Mouse (Mus musculus): ENCODE results near the gene Frmpd4. TPM values are rescaled to one million over a fixed set of nuclear protein-coding genes. Genes with fewer than 3 reads are reported as not detected.
A peak's percentile ranks its signal among the peaks of the same experiment; 100 is the strongest.

Frmpd4 gene
- 0.67 and 0.96 TPM in 2 replicates for polyA plus RNA-seq (2014; fragmentation: Nextera tagmentation; extraction: Ambion mirVana)

DNA sequence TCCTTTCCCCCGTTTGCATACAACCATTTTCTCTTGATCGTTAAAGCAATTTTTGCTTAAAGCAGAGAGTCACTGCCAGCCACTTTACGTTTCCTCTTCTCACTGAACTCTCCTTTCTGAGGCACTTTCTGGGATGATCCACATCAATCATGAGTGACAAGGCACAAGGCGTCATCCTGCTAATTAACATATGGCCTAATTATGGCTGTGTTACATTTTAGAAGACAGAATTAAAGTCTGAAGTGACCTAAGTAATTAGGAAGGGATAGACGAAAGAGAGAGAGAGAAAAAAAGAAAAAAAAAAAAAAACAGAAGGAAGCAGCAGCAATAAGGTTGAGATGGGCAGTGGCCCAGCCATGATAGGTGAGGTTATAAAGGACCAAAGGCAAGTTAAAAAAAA lies at the start of gene Frmpd4:
Gene Frmpd4 (minus strand): TSS at position 101 of the 400 bp plus-strand sequence.
- WGBS = 72% methylated on average over 5 of the region's 5 CpGs
- Histone ChIP-seq H3K9ac (ENCODE audit: low read length) (no peak within 1 kb of the TSS), H3K36me3 (ENCODE audit: control insufficient read depth, insufficient read depth, low read length) (no peaks in the 10 kb centered on the region), H3K27me3 (replicated peaks; ENCODE audit: control insufficient read depth, insufficient read depth, low read length) (no peaks in the 10 kb centered on the region), H3K4me3 (ENCODE audit: low read depth, low read length) (no peak within 1 kb of the TSS), H3K4me2 (ENCODE audit: low read length) (no peak within 1 kb of the TSS), H3K4me1 (ENCODE audit: control insufficient read depth, insufficient read depth, low read length) (no peaks in the 10 kb centered on the region), H3K27ac (ENCODE audit: low read depth, low read length) (no peak within 1 kb of the TSS), H3K9me3 (replicated peaks; ENCODE audit: control insufficient read depth, low read length) (no peaks in the 10 kb centered on the region)
- no peak for DNase-seq (ENCODE audit: low spot score)
- no peak for ATAC-seq

DNA sequence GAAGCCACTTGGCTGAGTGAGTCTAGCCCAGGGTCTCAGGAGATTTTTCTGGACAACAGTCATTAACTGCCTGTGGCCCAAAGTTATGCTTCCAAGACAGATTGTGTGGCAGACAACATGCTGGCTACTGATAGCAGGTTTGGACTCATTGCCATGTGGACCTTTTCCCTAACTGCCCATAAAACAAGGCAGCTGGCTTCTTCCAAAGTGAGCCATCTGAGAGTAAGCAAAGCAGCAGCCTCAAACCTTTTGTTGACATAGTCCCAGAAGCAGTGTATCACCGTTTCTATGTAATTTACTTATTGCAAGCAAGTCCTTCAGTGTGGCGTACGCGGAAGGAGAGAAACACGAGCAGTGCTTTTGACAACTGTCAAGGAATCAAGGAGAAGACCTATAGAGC lies 18.2 kb upstream of the Frmpd4 start:
- H3K27me3 ChIP-seq (replicated peaks; ENCODE audit: control insufficient read depth, insufficient read depth, low read length) = no peaks in the 10 kb centered on the region
- 81% methylated on average over 5 of the region's 5 CpGs for WGBS
- ATAC-seq (no peak), DNase-seq (ENCODE audit: low spot score) (no peak)
- no peak overlapping the region for H3K4me2 ChIP-seq (ENCODE audit: low read length)
- H3K9me3 ChIP-seq (replicated peaks; ENCODE audit: control insufficient read depth, low read length) = no peaks in the 10 kb centered on the region
- no peak overlapping the region for H3K27ac ChIP-seq (ENCODE audit: low read depth, low read length)
- no peak overlapping the region for H3K9ac ChIP-seq (ENCODE audit: low read length)
- H3K36me3 ChIP-seq (ENCODE audit: control insufficient read depth, insufficient read depth, low read length) = no peaks in the 10 kb centered on the region
- no peak overlapping the region for H3K4me3 ChIP-seq (ENCODE audit: low read depth, low read length)
- no peaks in the 10 kb centered on the region for H3K4me1 ChIP-seq (ENCODE audit: control insufficient read depth, insufficient read depth, low read length)

DNA sequence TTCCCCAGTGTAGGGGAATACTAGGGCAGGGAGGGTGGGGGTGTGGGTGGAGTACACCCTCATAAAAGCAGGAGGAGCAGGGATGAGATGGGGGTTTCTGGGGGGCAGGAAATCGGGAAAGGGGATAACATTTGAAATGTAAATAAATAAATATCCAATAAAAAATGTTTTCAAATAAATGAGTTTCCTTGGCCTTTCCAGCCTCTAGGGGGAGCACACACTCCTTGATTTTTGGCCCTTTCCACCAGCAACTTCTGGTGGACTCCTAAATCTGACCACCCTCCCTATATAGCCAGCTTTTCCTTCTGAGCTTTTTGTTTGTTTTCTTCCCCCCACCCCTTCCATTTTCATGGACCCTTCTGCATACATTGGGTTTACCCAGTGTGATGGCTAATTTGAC lies 7.3 kb upstream of the Frmpd4 start:
- no peak for ATAC-seq
- no peak overlapping the region for H3K4me3 ChIP-seq (ENCODE audit: low read depth, low read length)
- 71% methylated on average over 1 of the region's 1 CpGs for WGBS
- H3K27ac ChIP-seq (ENCODE audit: low read depth, low read length) = no peak overlapping the region
- H3K9me3 ChIP-seq (replicated peaks; ENCODE audit: control insufficient read depth, low read length) = no peaks in the 10 kb centered on the region
- no peaks in the 10 kb centered on the region for H3K4me1 ChIP-seq (ENCODE audit: control insufficient read depth, insufficient read depth, low read length)
- no peak for DNase-seq (ENCODE audit: low spot score)
- no peaks in the 10 kb centered on the region for H3K27me3 ChIP-seq (replicated peaks; ENCODE audit: control insufficient read depth, insufficient read depth, low read length)
- H3K9ac ChIP-seq (ENCODE audit: low read length) = no peak overlapping the region
- no peak overlapping the region for H3K4me2 ChIP-seq (ENCODE audit: low read length)
- no peaks in the 10 kb centered on the region for H3K36me3 ChIP-seq (ENCODE audit: control insufficient read depth, insufficient read depth, low read length)

DNA sequence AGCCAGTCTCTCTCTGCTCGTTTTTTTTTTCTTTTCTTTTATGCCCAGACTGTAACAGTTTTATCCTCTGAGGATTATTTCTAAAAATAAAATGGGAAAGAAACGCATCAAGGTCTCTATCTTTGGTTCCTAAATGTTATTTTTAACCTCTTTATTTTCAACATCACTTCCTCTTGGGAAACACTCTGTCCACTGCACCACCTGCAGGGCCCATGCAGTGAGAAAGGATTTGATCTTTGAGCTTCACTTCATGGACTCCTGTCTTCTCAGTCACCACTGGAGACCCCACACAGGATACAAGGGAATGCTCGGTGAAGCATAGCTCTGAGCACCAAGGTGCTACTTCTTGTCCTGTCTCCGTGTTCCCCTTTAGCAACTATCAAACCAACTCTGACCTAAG lies 5.2 kb downstream of the Frmpd4 start:
- no peaks in the 10 kb centered on the region for H3K4me1 ChIP-seq (ENCODE audit: control insufficient read depth, insufficient read depth, low read length)

DNA sequence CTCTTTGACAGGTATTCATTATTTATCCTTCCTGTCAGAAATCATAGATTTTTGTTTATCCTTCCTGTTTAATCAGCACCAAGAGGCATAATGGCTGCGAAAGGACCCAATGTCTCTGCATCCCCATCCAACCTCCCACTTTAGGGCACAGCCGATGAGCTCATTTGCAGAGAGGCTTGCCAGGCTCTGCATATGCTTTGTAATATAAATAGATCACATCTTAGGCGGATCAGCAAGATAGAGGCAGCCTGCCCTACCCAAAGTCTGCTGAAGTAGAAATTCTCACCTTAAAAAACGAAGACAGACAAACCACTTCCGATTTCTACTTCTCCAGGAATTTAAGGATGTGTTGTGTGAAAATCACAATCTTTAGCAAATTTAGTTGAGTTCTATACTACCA lies 7.8 kb downstream of the Frmpd4 start:
- Histone ChIP-seq H3K4me2 (ENCODE audit: low read length) (no peak overlapping the region), H3K4me1 (ENCODE audit: control insufficient read depth, insufficient read depth, low read length) (no peaks in the 10 kb centered on the region), H3K9ac (ENCODE audit: low read length) (no peak overlapping the region), H3K36me3 (ENCODE audit: control insufficient read depth, insufficient read depth, low read length) (no peaks in the 10 kb centered on the region), H3K4me3 (ENCODE audit: low read depth, low read length) (no peak overlapping the region), H3K27ac (ENCODE audit: low read depth, low read length) (no peak overlapping the region), H3K27me3 (replicated peaks; ENCODE audit: control insufficient read depth, insufficient read depth, low read length) (no peaks in the 10 kb centered on the region), H3K9me3 (replicated peaks; ENCODE audit: control insufficient read depth, low read length) (no peaks in the 10 kb centered on the region)
- no peak for DNase-seq (ENCODE audit: low spot score)
- 80% methylated on average over 5 of the region's 5 CpGs for WGBS
- ATAC-seq = no peak

More for the DNA sequence above, 5.2 kb downstream of the Frmpd4 start:
- Histone ChIP-seq H3K9ac (ENCODE audit: low read length) (no peak overlapping the region), H3K27ac (ENCODE audit: low read depth, low read length) (no peak overlapping the region), H3K9me3 (replicated peaks; ENCODE audit: control insufficient read depth, low read length) (no peaks in the 10 kb centered on the region), H3K4me2 (ENCODE audit: low read length) (no peak overlapping the region), H3K4me3 (ENCODE audit: low read depth, low read length) (no peak overlapping the region), H3K36me3 (ENCODE audit: control insufficient read depth, insufficient read depth, low read length) (no peaks in the 10 kb centered on the region), H3K27me3 (replicated peaks; ENCODE audit: control insufficient read depth, insufficient read depth, low read length) (no peaks in the 10 kb centered on the region)
- 66% methylated on average over 4 of the region's 4 CpGs for WGBS
- no peak for ATAC-seq
- DNase-seq (ENCODE audit: low spot score) = no peak

DNA sequence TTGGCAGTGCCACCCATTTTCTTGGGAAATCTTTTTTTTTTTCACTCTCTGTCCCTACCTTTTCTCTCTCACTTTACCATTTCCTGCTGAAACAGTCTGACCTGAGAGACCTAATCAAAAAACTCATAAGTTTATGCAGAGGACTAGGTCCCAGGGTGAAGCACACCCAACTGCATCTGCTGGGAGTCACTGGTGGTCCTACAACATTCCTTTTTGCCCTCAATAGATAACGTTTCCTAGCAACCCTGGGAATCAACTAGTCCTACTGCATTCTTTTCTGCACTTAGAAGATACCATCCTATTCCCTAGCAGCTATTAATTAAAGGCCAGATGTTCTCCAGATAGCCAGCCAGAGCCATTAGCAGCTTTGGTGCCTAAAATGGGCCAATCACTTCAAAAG lies 71.8 kb downstream of the Frmpd4 start:
- WGBS = 70% methylated on average over 1 of the region's 1 CpGs

DNA sequence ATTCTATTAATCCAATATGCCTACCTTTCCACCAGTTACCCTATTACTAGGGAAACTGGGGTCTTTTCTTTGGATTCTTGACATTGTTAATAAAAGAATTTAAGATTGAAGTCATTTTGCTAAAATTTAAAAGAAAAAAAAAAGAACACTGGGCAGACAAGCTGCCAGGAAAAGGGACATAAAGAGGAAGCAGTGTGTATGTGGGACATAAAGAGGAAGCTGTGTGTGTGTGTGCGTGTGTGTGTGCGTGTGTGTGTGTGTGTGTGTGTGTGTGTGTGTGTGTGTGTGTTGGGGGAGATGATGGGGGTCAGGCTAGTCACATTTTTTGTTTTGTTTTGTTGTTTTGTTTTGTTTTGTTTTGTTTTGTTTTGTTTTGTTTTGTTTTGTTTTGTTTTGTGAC lies 121.8 kb downstream of the Frmpd4 start:
- no peak overlapping the region for H3K9ac ChIP-seq (ENCODE audit: low read length)
- no peaks in the 10 kb centered on the region for H3K36me3 ChIP-seq (ENCODE audit: control insufficient read depth, insufficient read depth, low read length)
- H3K27me3 ChIP-seq (replicated peaks; ENCODE audit: control insufficient read depth, insufficient read depth, low read length) = no peaks in the 10 kb centered on the region
- DNase-seq (ENCODE audit: low spot score) (no peak), ATAC-seq (no peak)
- H3K27ac ChIP-seq (ENCODE audit: low read depth, low read length) = no peak overlapping the region
- WGBS = 73% methylated on average over 2 of the region's 2 CpGs
- no peak overlapping the region for H3K4me2 ChIP-seq (ENCODE audit: low read length)
- no peaks in the 10 kb centered on the region for H3K9me3 ChIP-seq (replicated peaks; ENCODE audit: control insufficient read depth, low read length)
- H3K4me3 ChIP-seq (ENCODE audit: low read depth, low read length) = no peak overlapping the region
- no peaks in the 10 kb centered on the region for H3K4me1 ChIP-seq (ENCODE audit: control insufficient read depth, insufficient read depth, low read length)

More for the DNA sequence above, 71.8 kb downstream of the Frmpd4 start:
- no peak overlapping the region for H3K27ac ChIP-seq (ENCODE audit: low read depth, low read length)
- no peaks in the 10 kb centered on the region for H3K4me1 ChIP-seq (ENCODE audit: control insufficient read depth, insufficient read depth, low read length)
- DNase-seq (ENCODE audit: low spot score) (no peak), ATAC-seq (no peak)
- H3K36me3 ChIP-seq (ENCODE audit: control insufficient read depth, insufficient read depth, low read length) = no peaks in the 10 kb centered on the region
- H3K9ac ChIP-seq (ENCODE audit: low read length) = no peak overlapping the region
- no peaks in the 10 kb centered on the region for H3K27me3 ChIP-seq (replicated peaks; ENCODE audit: control insufficient read depth, insufficient read depth, low read length)
- no peaks in the 10 kb centered on the region; the same call in 1 of the 2 replicates for H3K9me3 ChIP-seq (replicated peaks; ENCODE audit: control insufficient read depth, low read length)
- no peak overlapping the region for H3K4me2 ChIP-seq (ENCODE audit: low read length)
- H3K4me3 ChIP-seq (ENCODE audit: low read depth, low read length) = no peak overlapping the region

DNA sequence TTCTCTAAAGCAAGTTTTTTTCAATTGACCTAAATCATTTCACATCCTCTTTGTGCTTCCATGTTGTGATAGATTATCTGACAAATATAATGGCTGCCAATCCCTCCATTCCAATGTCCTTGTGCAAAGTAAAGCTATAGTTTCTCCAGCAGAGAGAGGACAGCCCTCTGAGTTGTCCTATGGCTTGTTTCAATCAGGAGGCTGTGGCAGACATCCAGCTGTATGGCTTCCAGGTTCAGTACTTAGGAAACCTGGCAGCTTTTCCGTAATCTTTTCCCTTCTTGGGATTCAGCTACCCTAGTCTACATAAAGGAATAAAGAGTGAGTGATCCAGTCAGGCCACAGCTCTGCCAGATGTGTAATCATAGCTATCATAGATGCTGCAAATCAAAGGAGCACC lies 145.8 kb downstream of the Frmpd4 start:
- no peak overlapping the region for H3K9ac ChIP-seq (ENCODE audit: low read length)
- no peaks in the 10 kb centered on the region for H3K36me3 ChIP-seq (ENCODE audit: control insufficient read depth, insufficient read depth, low read length)
- 68% methylated on average over 1 of the region's 1 CpGs for WGBS
- ATAC-seq (no peak), DNase-seq (ENCODE audit: low spot score) (peak; percentile 3)
- H3K9me3 ChIP-seq (replicated peaks; ENCODE audit: control insufficient read depth, low read length) = no peaks in the 10 kb centered on the region
- H3K27ac ChIP-seq (ENCODE audit: low read depth, low read length) = no peak overlapping the region
- H3K4me1 ChIP-seq (ENCODE audit: control insufficient read depth, insufficient read depth, low read length) = no peaks in the 10 kb centered on the region
- no peaks in the 10 kb centered on the region for H3K27me3 ChIP-seq (replicated peaks; ENCODE audit: control insufficient read depth, insufficient read depth, low read length)
- no peak overlapping the region for H3K4me2 ChIP-seq (ENCODE audit: low read length)
- H3K4me3 ChIP-seq (ENCODE audit: low read depth, low read length) = no peak overlapping the region

DNA sequence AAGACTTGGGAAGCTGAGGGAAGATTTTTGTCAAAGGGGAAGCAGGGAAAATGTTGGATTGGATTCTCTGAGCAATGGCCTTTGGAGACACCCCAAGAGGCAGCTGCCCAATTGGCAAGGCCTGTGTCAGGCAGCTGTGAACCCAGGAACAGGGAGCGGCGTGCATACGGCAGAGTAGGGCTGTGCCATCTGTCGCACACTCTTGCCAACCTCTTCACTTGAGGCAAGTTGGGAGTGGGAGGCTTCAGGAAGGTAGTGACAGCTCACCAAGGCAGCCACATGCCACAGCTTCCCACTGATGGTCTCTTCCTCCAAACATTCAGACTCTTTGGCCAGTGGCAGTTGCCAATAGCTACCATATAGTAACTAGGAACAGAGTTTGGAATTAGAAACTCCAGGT lies 147.2 kb downstream of the Frmpd4 start:
- ATAC-seq = no peak
- Histone ChIP-seq H3K9ac (ENCODE audit: low read length) (no peak overlapping the region), H3K9me3 (replicated peaks; ENCODE audit: control insufficient read depth, low read length) (no peaks in the 10 kb centered on the region), H3K4me3 (ENCODE audit: low read depth, low read length) (no peak overlapping the region), H3K27me3 (replicated peaks; ENCODE audit: control insufficient read depth, insufficient read depth, low read length) (no peaks in the 10 kb centered on the region), H3K27ac (ENCODE audit: low read depth, low read length) (no peak overlapping the region), H3K36me3 (ENCODE audit: control insufficient read depth, insufficient read depth, low read length) (no peaks in the 10 kb centered on the region), H3K4me1 (ENCODE audit: control insufficient read depth, insufficient read depth, low read length) (no peaks in the 10 kb centered on the region), H3K4me2 (ENCODE audit: low read length) (no peak overlapping the region)
- WGBS = 90% methylated on average over 4 of the region's 4 CpGs
- peak; percentile 9 for DNase-seq (ENCODE audit: low spot score)

Measured in forebrain, embryonic 14.5 days (tissue).